Mouse (Mus musculus) heart, embryonic 12.5 days (tissue): Measurements from ENCODE around the gene Plpp7. TPM values are rescaled to one million over a fixed set of nuclear protein-coding genes. Genes with fewer than 3 reads are reported as not detected.

ENCODE experiments used
- ATAC-seq: fragments of 200-750 bp; cut with Nextera tagmentation; 2 replicates; pipeline ENCODE4 v1.8.0; 2017; ENCODE audit warnings: moderate TSS enrichment, moderate library complexity; ENCODE audit not compliant: insufficient number of reproducible peaks, low FRiP score
- H3K27ac ChIP-seq: fragments of 300-500 bp; sonication (generic); 2 replicates; pipeline ENCODE4 v1.5.1; 2016; ENCODE audit warnings: mild to moderate bottlenecking, moderate library complexity; ENCODE audit not compliant: poor library complexity, severe bottlenecking
- H3K27me3 ChIP-seq: fragments of 300-500 bp; sonication (generic); replicated peaks from 2 replicates; pipeline ENCODE4 v1.6.1; 2016; ENCODE audit warnings: mild to moderate bottlenecking, moderate library complexity
- H3K36me3 ChIP-seq: fragments of 300-500 bp; sonication (generic); 2 replicates; pipeline ENCODE4 v1.6.1; 2016; ENCODE audit warnings: mild to moderate bottlenecking, moderate library complexity
- H3K4me1 ChIP-seq: fragments of 300-500 bp; sonication (generic); replicated peaks from 2 replicates; pipeline ENCODE4 v1.6.1; 2016; ENCODE audit warnings: mild to moderate bottlenecking
- H3K4me2 ChIP-seq: fragments of 300-500 bp; sonication (generic); 2 replicates; pipeline ENCODE4 v1.6.1; 2016; ENCODE audit warnings: mild to moderate bottlenecking, moderate library complexity
- H3K4me3 ChIP-seq: fragments of 300-500 bp; sonication (generic); 2 replicates; pipeline ENCODE4 v1.5.1; 2016; ENCODE audit warnings: mild to moderate bottlenecking
- H3K9ac ChIP-seq: fragments of 300-500 bp; sonication (generic); 2 replicates; pipeline ENCODE4 v1.6.1; 2016; ENCODE audit warnings: mild to moderate bottlenecking, moderate library complexity
- H3K9me3 ChIP-seq: fragments of 300-500 bp; sonication (generic); replicated peaks from 2 replicates; pipeline ENCODE4 v1.6.1; 2016; ENCODE audit warnings: mild to moderate bottlenecking, moderate library complexity
- WGBS: fragments of 180-500 bp; shearing (Covaris S2); methylation state at CpG from one replicate; pipeline ENCODE4 v1.1.7; 2016; 5-methylcytosine and 5-hydroxymethylcytosine counted together
- polyA plus RNA-seq: library from polyadenylated mRNA; unstranded; fragments of >200 nt; fragmentation: Nextera tagmentation; extraction: Ambion mirVana; gene quantifications from 2 replicates; pipeline ENCODE4 v1.2.1, GENCODE M21; 2016

Plpp7 gene
- polyA plus RNA-seq, 1 experiment from 2014 or later: 11.4 TPM

GRCm38 (mm10) chr2:32103557-32103956 is 8.2 kb downstream of the Plpp7 start:
- 0 out of 2 replicates have a peak overlapping the region, but pooled peaks have one; percentile 6 for H3K4me2 ChIP-seq

GRCm38 (mm10) chr2:32104122-32104521 is 8.8 kb downstream of the Plpp7 start:
- H3K27me3 ChIP-seq: no peaks in the 10 kb centered on the region
- no peak overlapping the region for H3K4me2 ChIP-seq
- 86% methylated on average over 7 of the region's 7 CpGs for WGBS
- peaks cover 38% of the 10 kb centered on the region for H3K4me1 ChIP-seq
- peaks cover 3% of the 10 kb centered on the region; the same call in 1 of the 2 replicates for H3K9me3 ChIP-seq
- peaks cover 28% of the 10 kb centered on the region for H3K36me3 ChIP-seq
- ATAC-seq: no peak
- peak overlapping the region; percentile 17; the same call in 1 of the 2 replicates for H3K9ac ChIP-seq
- no peak overlapping the region for H3K4me3 ChIP-seq
- peak overlapping the region; percentile 92 for H3K27ac ChIP-seq

More at GRCm38 (mm10) chr2:32103557-32103956, 8.2 kb downstream of the Plpp7 start:
- Histone ChIP-seq H3K36me3 (peaks cover 26% of the 10 kb centered on the region), H3K4me1 (peaks cover 38% of the 10 kb centered on the region), H3K27me3 (no peaks in the 10 kb centered on the region), H3K27ac (peak overlapping the region; percentile 92; the same call in 1 of the 2 replicates), H3K9ac (peak overlapping the region; percentile 17; the same call in 1 of the 2 replicates), H3K4me3 (no peak overlapping the region), H3K9me3 (peaks cover 3% of the 10 kb centered on the region; the same call in 1 of the 2 replicates)
- no peak for ATAC-seq
- 69% methylated on average over 7 of the region's 7 CpGs for WGBS

GRCm38 (mm10) chr2:32105117-32105913 is 10.0 kb downstream of the Plpp7 start:
- peaks cover 27% of the 10 kb centered on the region for H3K36me3 ChIP-seq
- H3K4me1 ChIP-seq: peaks cover 38% of the 10 kb centered on the region
- H3K4me3 ChIP-seq: no peak overlapping the region
- H3K27ac ChIP-seq: peak overlapping the region; percentile 92
- ATAC-seq: peak; percentile 62; the same call in 1 of the 2 replicates
- H3K9ac ChIP-seq: peak overlapping the region; percentile 52
- H3K27me3 ChIP-seq: no peaks in the 10 kb centered on the region
- peaks cover 3% of the 10 kb centered on the region; the same call in 1 of the 2 replicates for H3K9me3 ChIP-seq
- WGBS: 47% methylated on average over 16 of the region's 16 CpGs
- H3K4me2 ChIP-seq: peak overlapping the region; percentile 26; the same call in 1 of the 2 replicates

- Histone ChIP-seq H3K27ac (peak overlapping the region; percentile 92), H3K27me3 (no peaks in the 10 kb centered on the region), H3K4me2 (no peak overlapping the region), H3K4me1 (peaks cover 40% of the 10 kb centered on the region), H3K9me3 (no peaks in the 10 kb centered on the region), H3K36me3 (peaks cover 23% of the 10 kb centered on the region), H3K9ac (peak overlapping the region; percentile 52), H3K4me3 (no peak overlapping the region)
- WGBS: 72% methylated on average over 7 of the region's 7 CpGs
- no peak for ATAC-seq
Observed at GRCm38 (mm10) chr2:32105930-32106329, 10.6 kb downstream of the Plpp7 start.

- peaks cover 14% of the 10 kb centered on the region for H3K4me1 ChIP-seq
- H3K9me3 ChIP-seq: peaks cover 4% of the 10 kb centered on the region
- no peak overlapping the region for H3K27ac ChIP-seq
- no peak overlapping the region for H3K4me2 ChIP-seq
- 93% methylated on average over 1 of the region's 1 CpGs for WGBS
- no peak overlapping the region for H3K9ac ChIP-seq
- H3K36me3 ChIP-seq: peaks cover 19% of the 10 kb centered on the region
- ATAC-seq: no peak
- no peaks in the 10 kb centered on the region for H3K27me3 ChIP-seq
- no peak overlapping the region for H3K4me3 ChIP-seq
Observed at GRCm38 (mm10) chr2:32111268-32111667, 15.9 kb downstream of the Plpp7 start.

- no peak overlapping the region for H3K4me3 ChIP-seq
- peaks cover 19% of the 10 kb centered on the region for H3K36me3 ChIP-seq
- H3K9me3 ChIP-seq: peaks cover 10% of the 10 kb centered on the region
- no peak for ATAC-seq
- WGBS: 70% methylated on average over 2 of the region's 2 CpGs
- no peak overlapping the region for H3K4me2 ChIP-seq
- no peak overlapping the region for H3K27ac ChIP-seq
- peaks cover 11% of the 10 kb centered on the region; the same call in 1 of the 2 replicates for H3K4me1 ChIP-seq
- H3K27me3 ChIP-seq: no peaks in the 10 kb centered on the region
- no peak overlapping the region for H3K9ac ChIP-seq
Observed at GRCm38 (mm10) chr2:32112548-32112947, 17.2 kb downstream of the Plpp7 start.

GRCm38 (mm10) chr2:32115851-32116268 is 20.5 kb downstream of the Plpp7 start:
- Histone ChIP-seq H3K4me2 (no peak overlapping the region), H3K27ac (no peak overlapping the region; the same call in 1 of the 2 replicates), H3K36me3 (no peaks in the 10 kb centered on the region), H3K9ac (no peak overlapping the region), H3K27me3 (no peaks in the 10 kb centered on the region), H3K9me3 (peaks cover 10% of the 10 kb centered on the region), H3K4me3 (no peak overlapping the region), H3K4me1 (peaks cover 13% of the 10 kb centered on the region)
- 80% methylated on average over 4 of the region's 4 CpGs for WGBS
- 0 out of 2 replicates have a peak, but pooled peaks have one; percentile 61 for ATAC-seq

GRCm38 (mm10) chr2:32119802-32120750 is 24.7 kb downstream of the Plpp7 start:
- H3K27ac ChIP-seq: 0 out of 2 replicates have a peak overlapping the region, but pooled peaks have one; percentile 12
- 91% methylated on average over 20 of the region's 20 CpGs for WGBS
- no peaks in the 10 kb centered on the region for H3K36me3 ChIP-seq
- 0 out of 2 replicates have a peak, but pooled peaks have one; percentile 15 for ATAC-seq
- H3K9me3 ChIP-seq: peaks cover 10% of the 10 kb centered on the region
- no peak overlapping the region; the same call in 1 of the 2 replicates for H3K9ac ChIP-seq
- no peak overlapping the region for H3K4me3 ChIP-seq
- H3K4me2 ChIP-seq: no peak overlapping the region
- H3K27me3 ChIP-seq: no peaks in the 10 kb centered on the region
- peaks cover 14% of the 10 kb centered on the region for H3K4me1 ChIP-seq

- H3K27ac ChIP-seq: 0 out of 2 replicates have a peak overlapping the region, but pooled peaks have one; percentile 2
- 53% methylated on average over 5 of the region's 5 CpGs for WGBS
- 0 out of 2 replicates have a peak overlapping the region, but pooled peaks have one; percentile 9 for H3K9ac ChIP-seq
- peaks cover 8% of the 10 kb centered on the region for H3K9me3 ChIP-seq
- H3K4me3 ChIP-seq: no peak overlapping the region
- 0 out of 2 replicates have a peak, but pooled peaks have one; percentile 42 for ATAC-seq
- no peaks in the 10 kb centered on the region for H3K27me3 ChIP-seq
- H3K4me1 ChIP-seq: peaks cover 9% of the 10 kb centered on the region
- no peak overlapping the region for H3K4me2 ChIP-seq
- no peaks in the 10 kb centered on the region for H3K36me3 ChIP-seq
Observed at GRCm38 (mm10) chr2:32121150-32121549, 25.8 kb downstream of the Plpp7 start.

- H3K27ac ChIP-seq: no peak overlapping the region
- H3K4me3 ChIP-seq: no peak overlapping the region
- H3K9me3 ChIP-seq: peaks cover 2% of the 10 kb centered on the region
- WGBS: 81% methylated on average over 2 of the region's 2 CpGs
- peaks cover 9% of the 10 kb centered on the region for H3K4me1 ChIP-seq
- no peak overlapping the region for H3K9ac ChIP-seq
- no peak for ATAC-seq
- H3K36me3 ChIP-seq: no peaks in the 10 kb centered on the region
- H3K4me2 ChIP-seq: no peak overlapping the region
- H3K27me3 ChIP-seq: no peaks in the 10 kb centered on the region
Observed at GRCm38 (mm10) chr2:32121785-32122184, 26.5 kb downstream of the Plpp7 start.
